Mouse (Mus musculus) C2C12 (cell line): Measurements from ENCODE around the gene Lrrc25.
A peak's percentile ranks its signal among the peaks of the same experiment; 100 is the strongest.

Source experiments
- CEBPB ChIP-seq: IDR thresholded peaks from one replicate; pipeline ENCODE4 v1.6.1; 2011; ENCODE audit warnings: low read depth, mild to moderate bottlenecking, control low read depth, moderate library complexity
- CTCF ChIP-seq: IDR thresholded peaks from one replicate; pipeline ENCODE4 v1.5.1; 2011; ENCODE audit not compliant: control insufficient read depth, insufficient read depth, insufficient read length
- FOSL1 ChIP-seq: IDR thresholded peaks from one replicate; pipeline ENCODE4 v1.8.0; 2011; ENCODE audit warnings: mild to moderate bottlenecking, low read length; ENCODE audit not compliant: poor library complexity, insufficient read depth, severe bottlenecking
- MAX ChIP-seq: IDR thresholded peaks from one replicate; pipeline ENCODE4 v1.6.1; 2011; ENCODE audit warnings: mild to moderate bottlenecking, control low read depth
- MYOD1 ChIP-seq: IDR thresholded peaks from one replicate; pipeline ENCODE4 v1.6.1; 2011; ENCODE audit warnings: low read depth; ENCODE audit not compliant: control insufficient read depth, insufficient read length
- MYOG ChIP-seq: IDR thresholded peaks from one replicate; pipeline ENCODE4 v1.6.1; 2011; ENCODE audit not compliant: control insufficient read depth, insufficient read length; ENCODE audit errors: extremely low read depth
- USF1 ChIP-seq: IDR thresholded peaks from one replicate; pipeline ENCODE4 v1.6.1; 2011; ENCODE audit warnings: low read depth, mild to moderate bottlenecking, control low read depth, moderate library complexity

- no peak for TF ChIP-seq CTCF
- TF ChIP-seq CEBPB, result peak; percentile 34
- no peak for TF ChIP-seq MYOD1
- TF ChIP-seq USF1, result no peak
- no peak for TF ChIP-seq MAX
- TF ChIP-seq MYOG, result no peak
- TF ChIP-seq FOSL1, result no peak
Measured at GRCm38 (mm10) chr8:70630532-70631381, 14.8 kb downstream of the Lrrc25 start.
